Mouse (Mus musculus): ENCODE data around the gene Rbfox2.

GRCm38 (mm10) chr15:77036320-77036988 lies 270.4 kb downstream of the Rbfox2 start:
- TF ChIP-seq CTCF (IDR thresholded peaks at IDR 0.05; ENCODE audit: low read depth, low read length) = no peak
- TF ChIP-seq POLR2A (IDR thresholded peaks at IDR 0.05; ENCODE audit: insufficient read depth, low read length) = no peak
- no peak for TF ChIP-seq EP300 (IDR thresholded peaks at IDR 0.05; ENCODE audit: insufficient read depth, low read depth, low read length)
